Mouse (Mus musculus): ENCODE data around the gene Kcnk7. TPM values are rescaled to one million over a fixed set of nuclear protein-coding genes. Genes with fewer than 3 reads are reported as not detected.
A peak's percentile ranks its signal among the peaks of the same experiment; 100 is the strongest.

Kcnk7 gene
- polyA plus RNA-seq, 1 experiment from 2014 or later, result 0.40 TPM

DNA sequence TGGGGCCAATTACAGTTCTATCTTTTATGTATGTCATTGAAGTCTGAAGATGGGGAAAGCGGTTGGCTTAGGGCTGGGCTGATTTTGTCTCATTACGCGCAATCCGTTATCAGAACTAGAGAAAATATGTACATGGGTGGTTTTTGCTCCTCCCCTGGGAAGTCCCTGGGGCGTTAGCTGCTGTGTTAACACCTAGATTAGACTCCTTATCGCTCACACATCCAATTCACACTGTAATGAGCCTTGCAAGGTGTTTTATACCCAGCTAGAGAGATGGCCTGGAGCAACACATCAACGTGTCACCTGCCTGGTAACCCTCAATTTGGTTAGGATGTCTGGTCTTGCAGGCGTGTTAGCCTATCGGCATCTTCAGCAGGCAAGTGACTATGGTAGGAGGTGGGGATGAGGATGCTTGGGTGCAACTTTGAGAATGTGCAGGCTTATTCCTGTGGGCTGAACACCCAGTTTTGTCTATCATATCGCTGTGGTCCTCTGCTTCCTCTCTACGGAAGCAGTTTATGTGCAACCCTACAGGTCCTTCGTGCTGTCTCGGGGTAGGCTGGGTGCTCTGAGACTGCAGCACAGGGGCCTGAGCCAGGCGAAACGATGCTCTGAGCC is 22.9 kb downstream of the Kcnk7 start:
- ATAC-seq (ENCODE audit: insufficient number of reproducible peaks, insufficient read depth, low FRiP score, low TSS enrichment, low read depth), result no peak
- no peaks in the 10 kb centered on the region for H3K27me3 ChIP-seq
- peak overlapping the region; percentile 96 for H3K4me3 ChIP-seq (replicated peaks)
- H3K36me3 ChIP-seq, result peaks cover 45% of the 10 kb centered on the region
- 0 out of 2 replicates have a peak overlapping the region, but pooled peaks have one; percentile 12 for H3K27ac ChIP-seq
- H3K4me2 ChIP-seq, result peak overlapping the region; percentile 98
- 76% methylated on average over 15 of the region's 15 CpGs for whole genome bisulfite sequencing
- H3K4me1 ChIP-seq (replicated peaks), result peaks cover 62% of the 10 kb centered on the region
- H3K9me3 ChIP-seq, result no peaks in the 10 kb centered on the region
- peak overlapping the region; percentile 51 for H3K9ac ChIP-seq (replicated peaks)

DNA sequence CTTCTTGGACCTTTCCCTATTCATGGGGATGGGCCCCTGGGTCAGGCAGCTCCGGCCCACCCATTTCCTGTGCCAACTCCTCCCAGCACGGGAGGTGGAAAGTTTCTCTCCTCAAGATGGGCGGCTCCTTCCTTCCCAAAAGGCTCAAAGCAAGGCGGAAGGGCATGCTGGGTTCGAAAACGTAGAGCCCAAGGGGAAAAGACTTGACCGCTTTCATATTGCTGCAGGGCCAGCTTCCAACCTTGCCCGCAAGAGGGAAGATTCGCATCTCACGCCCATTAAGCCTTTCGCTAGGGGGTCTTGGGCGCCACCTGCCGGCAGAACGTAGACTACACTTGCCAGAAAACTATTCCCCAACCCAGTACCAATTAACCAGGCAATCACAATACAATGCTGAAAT is 23.5 kb downstream of the Kcnk7 start:
- Histone ChIP-seq H3K9ac (replicated peaks) (peak overlapping the region; percentile 98), H3K36me3 (peaks cover 38% of the 10 kb centered on the region), H3K4me2 (peak overlapping the region; percentile 98), H3K27ac (0 out of 2 replicates have a peak overlapping the region, but pooled peaks have one; percentile 12), H3K27me3 (no peaks in the 10 kb centered on the region), H3K4me3 (replicated peaks) (peak overlapping the region; percentile 96), H3K9me3 (no peaks in the 10 kb centered on the region), H3K4me1 (replicated peaks) (peaks cover 62% of the 10 kb centered on the region)
- no peak for ATAC-seq (ENCODE audit: insufficient number of reproducible peaks, insufficient read depth, low FRiP score, low TSS enrichment, low read depth)
- WGBS, result 2% methylated on average over 14 of the region's 14 CpGs

DNA sequence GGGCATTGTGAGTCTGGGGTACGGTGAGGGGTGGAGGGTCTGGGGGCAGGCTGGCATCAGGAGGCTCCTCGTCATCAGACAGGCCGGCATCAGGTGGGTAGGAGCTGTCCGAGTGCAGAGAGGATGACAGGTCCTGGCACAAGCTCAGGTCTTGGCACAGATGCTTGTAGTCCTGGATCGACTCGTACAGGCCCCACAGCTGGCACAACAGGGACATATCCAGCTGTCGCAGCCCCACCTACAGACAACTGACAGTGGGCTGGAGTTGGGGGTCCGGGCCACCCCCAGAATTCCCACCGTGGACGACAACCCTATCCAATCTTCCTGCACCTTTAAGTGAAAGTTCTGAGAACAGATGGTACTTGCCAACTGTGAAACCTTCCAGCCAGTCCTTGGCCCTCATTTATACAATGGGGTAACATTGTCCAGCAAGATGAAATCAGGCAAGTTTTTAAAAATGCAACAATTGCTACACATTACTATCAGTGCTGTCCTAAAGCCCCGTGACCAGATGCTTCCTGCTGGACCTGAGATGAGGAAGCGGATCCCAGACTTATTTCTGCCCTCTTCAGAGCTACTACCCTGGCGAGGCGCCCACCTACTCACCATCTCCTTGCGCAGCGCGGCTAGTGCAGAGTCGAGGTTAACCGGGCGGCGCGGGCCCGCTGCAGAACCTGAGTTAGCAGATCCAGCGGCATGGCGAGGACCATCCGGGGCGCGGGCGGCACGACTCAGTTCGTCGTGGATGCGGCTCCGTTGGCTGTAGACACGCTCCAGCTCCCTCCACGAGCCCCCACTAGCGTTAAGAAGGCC is 24.7 kb downstream of the Kcnk7 start:
- H3K9ac ChIP-seq (replicated peaks), result peak overlapping the region; percentile 98
- peaks cover 62% of the 10 kb centered on the region for H3K4me1 ChIP-seq (replicated peaks)
- H3K27ac ChIP-seq, result peak overlapping the region; percentile 96
- H3K27me3 ChIP-seq, result no peaks in the 10 kb centered on the region
- 0 out of 2 replicates have a peak, but pooled peaks have one; percentile 4 for ATAC-seq (ENCODE audit: insufficient number of reproducible peaks, insufficient read depth, low FRiP score, low TSS enrichment, low read depth)
- peaks cover 27% of the 10 kb centered on the region for H3K36me3 ChIP-seq
- H3K4me2 ChIP-seq, result peak overlapping the region; percentile 98
- 10% methylated on average over 37 of the region's 37 CpGs for WGBS
- H3K4me3 ChIP-seq (replicated peaks), result peak overlapping the region; percentile 96
- H3K9me3 ChIP-seq, result no peaks in the 10 kb centered on the region

DNA sequence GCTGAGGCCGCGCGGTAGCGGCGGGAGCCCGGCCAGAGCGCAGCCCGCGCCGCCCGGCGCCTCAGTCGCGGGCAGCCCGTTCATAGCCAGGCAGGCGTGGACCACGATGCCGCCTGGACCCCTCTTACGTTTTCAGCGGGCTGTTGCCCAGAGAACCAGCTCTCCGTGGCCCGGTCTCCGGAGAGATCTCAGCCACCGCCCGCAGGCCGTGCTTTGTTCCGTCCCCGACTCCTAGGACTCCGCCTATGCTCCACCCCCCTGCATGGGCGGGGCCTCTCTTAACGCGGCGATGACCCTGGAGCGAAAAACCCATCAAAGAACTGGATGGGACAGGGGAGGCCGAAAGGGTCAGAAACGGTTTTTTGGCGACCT is 25.3 kb downstream of the Kcnk7 start, which contains the start of gene Fam89b:
Gene Fam89b, minus strand, starts transcription at position 210 of the 372 bp plus-strand sequence.
- H3K9me3 ChIP-seq, result no peaks in the 10 kb centered on the region
- 0% methylated on average over 37 of the region's 37 CpGs for WGBS
- H3K4me3 ChIP-seq (replicated peaks), result peak within 1 kb of the TSS; percentile 96
- peaks cover 59% of the 10 kb centered on the region for H3K4me1 ChIP-seq (replicated peaks)
- H3K4me2 ChIP-seq, result peak within 1 kb of the TSS; percentile 98
- ATAC-seq (ENCODE audit: insufficient number of reproducible peaks, insufficient read depth, low FRiP score, low TSS enrichment, low read depth), result peak; percentile 66; the same call in 1 of the 2 replicates
- peak within 1 kb of the TSS; percentile 96 for H3K27ac ChIP-seq
- H3K9ac ChIP-seq (replicated peaks), result peak within 1 kb of the TSS; percentile 98
- H3K27me3 ChIP-seq, result no peaks in the 10 kb centered on the region
- H3K36me3 ChIP-seq, result peaks cover 21% of the 10 kb centered on the region

DNA sequence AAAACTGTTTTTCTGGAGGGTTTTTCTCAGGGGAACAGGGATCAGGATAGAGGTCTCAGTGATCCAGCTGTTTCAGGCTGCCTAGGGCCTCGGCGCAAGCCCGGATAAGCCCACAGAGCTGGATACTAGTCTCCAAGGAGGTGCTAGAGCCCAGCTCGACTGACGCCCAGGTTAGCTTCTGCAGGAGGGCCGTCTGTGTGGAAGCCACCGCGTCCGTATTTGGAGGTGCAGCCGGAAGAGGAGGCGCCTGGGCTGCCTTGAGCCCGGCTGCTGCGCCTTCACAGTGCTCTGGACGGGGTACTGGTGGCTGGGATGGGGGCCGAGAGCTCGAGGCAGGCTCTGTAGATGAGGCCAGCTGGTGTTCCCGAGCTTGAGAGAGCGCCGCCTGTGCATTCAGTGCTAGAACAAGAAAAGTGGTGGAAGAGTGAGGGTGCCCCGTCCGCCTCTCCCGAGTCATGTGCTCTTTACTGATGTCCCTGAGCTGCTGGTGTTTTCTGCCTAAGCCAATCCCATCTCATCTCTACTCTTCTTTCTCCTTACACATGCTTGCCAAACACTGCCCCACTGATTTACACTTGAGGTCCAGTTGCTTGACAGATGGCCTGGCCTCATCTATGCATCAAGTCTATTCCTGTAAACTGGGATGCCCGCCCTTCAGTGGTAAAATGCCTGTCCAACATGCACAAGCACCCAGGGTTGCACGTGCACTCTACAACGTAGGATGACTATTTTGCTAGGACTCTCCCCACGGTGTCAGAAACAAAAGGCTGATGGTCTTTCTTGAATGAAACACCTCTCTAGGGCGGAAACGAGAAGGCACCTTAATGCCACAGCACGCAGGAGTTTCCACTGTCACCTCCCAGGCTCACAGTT is 26.4 kb downstream of the Kcnk7 start:
- H3K9ac ChIP-seq (replicated peaks), result peak overlapping the region; percentile 76
- peak overlapping the region; percentile 98 for H3K4me2 ChIP-seq
- peaks cover 47% of the 10 kb centered on the region for H3K4me1 ChIP-seq (replicated peaks)
- H3K36me3 ChIP-seq, result peaks cover 14% of the 10 kb centered on the region
- 73% methylated on average over 29 of the region's 29 CpGs for WGBS
- ATAC-seq (ENCODE audit: insufficient number of reproducible peaks, insufficient read depth, low FRiP score, low TSS enrichment, low read depth), result no peak
- H3K4me3 ChIP-seq (replicated peaks), result peak overlapping the region; percentile 96
- no peak overlapping the region for H3K27ac ChIP-seq
- no peaks in the 10 kb centered on the region for H3K9me3 ChIP-seq
- H3K27me3 ChIP-seq, result no peaks in the 10 kb centered on the region

DNA sequence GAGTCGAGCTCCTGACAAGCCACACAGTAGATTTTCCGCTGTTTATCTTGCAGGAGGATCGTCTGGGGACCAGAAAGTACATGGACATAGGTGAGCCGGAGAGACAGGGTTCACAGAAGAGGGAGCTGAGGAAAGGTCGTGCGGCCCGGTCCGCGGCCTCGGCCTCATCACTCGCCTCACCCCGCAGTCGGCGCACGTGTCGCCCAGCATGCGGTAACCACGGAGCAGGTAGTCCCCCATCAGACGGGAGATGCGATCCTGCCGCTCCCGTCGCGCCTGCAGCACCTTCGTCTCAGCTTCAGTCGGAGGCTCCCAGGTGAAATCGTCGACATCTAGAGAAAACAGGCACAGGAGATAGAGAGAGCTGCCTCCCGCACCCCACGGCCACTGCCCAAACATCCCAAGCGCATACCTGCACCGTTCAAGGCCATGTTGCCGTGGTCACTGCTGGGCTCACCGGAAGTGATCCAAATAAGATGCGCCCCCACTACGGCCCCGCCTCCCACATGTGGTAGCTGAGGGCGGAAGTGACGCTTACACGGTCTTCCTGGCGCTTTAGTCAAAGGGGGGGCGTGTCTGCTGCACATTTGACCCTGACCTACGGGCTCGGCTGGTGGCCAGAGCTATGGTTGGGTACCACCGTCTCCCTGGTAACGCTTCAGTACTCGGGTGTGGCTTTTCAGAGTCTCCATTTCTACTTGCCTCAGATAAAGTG is 27.3 kb downstream of the Kcnk7 start:
- Histone ChIP-seq H3K9ac (replicated peaks) (peak overlapping the region; percentile 76), H3K27ac (peak overlapping the region; percentile 56), H3K4me1 (replicated peaks) (peaks cover 39% of the 10 kb centered on the region), H3K27me3 (peaks cover 3% of the 10 kb centered on the region; the same call in 1 of the 2 replicates), H3K4me3 (replicated peaks) (peak overlapping the region; percentile 81), H3K36me3 (peaks cover 14% of the 10 kb centered on the region), H3K4me2 (peak overlapping the region; percentile 98), H3K9me3 (no peaks in the 10 kb centered on the region)
- under 1% methylated on average over 47 of the region's 47 CpGs for WGBS
- peak; percentile 77 for ATAC-seq (ENCODE audit: insufficient number of reproducible peaks, insufficient read depth, low FRiP score, low TSS enrichment, low read depth)

DNA sequence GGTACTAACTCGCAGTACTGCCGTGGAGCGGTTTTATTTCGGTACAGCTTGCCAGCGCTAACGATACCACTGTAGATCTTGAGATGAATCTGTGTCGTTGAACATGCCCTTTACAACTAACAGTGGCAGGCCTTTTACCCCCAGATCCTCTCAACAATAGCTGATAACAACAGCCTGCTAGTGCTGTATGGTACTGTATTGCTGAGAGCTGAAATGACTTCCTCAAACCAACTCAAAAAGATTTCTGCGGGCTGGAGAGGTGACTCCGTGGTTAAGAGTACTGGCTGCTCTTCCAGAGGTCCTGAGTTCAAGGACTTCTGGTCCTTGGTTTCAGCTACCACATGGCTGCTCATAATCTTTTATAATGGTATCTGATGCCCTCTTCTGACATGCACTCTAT is 30.2 kb downstream of the Kcnk7 start:
- Histone ChIP-seq H3K36me3 (peaks cover 7% of the 10 kb centered on the region), H3K27ac (no peak overlapping the region), H3K27me3 (peaks cover 21% of the 10 kb centered on the region), H3K9ac (replicated peaks) (no peak overlapping the region), H3K4me1 (replicated peaks) (peaks cover 16% of the 10 kb centered on the region), H3K4me2 (no peak overlapping the region), H3K4me3 (replicated peaks) (no peak overlapping the region), H3K9me3 (no peaks in the 10 kb centered on the region)
- 78% methylated on average over 9 of the region's 9 CpGs for WGBS
- ATAC-seq (ENCODE audit: insufficient number of reproducible peaks, insufficient read depth, low FRiP score, low TSS enrichment, low read depth), result no peak

DNA sequence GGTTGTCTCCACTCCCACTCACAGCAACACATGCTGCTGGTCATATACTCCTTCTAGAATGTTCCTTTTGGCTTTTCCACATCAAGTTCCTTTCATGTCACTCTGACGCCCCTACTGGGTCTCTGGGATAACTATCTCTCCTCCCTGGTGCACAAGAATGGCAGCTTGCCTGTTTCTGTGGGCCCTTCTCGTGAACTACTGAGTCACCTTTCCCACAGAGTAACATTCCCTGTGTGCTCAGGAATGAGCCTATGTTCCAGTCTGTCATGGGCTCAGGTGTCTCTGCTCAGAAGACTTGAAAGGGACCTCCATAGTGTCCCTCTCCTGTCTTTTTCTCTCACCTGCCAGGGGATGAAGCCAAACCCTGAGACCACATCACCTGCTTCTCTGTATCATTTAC is 35.3 kb downstream of the Kcnk7 start:
- no peaks in the 10 kb centered on the region for H3K36me3 ChIP-seq
- 0 out of 2 replicates have a peak overlapping the region, but pooled peaks have one; percentile 96 for H3K4me2 ChIP-seq
- H3K27me3 ChIP-seq, result peaks cover 44% of the 10 kb centered on the region
- no peaks in the 10 kb centered on the region for H3K9me3 ChIP-seq
- no peak overlapping the region for H3K9ac ChIP-seq (replicated peaks)
- no peak for ATAC-seq (ENCODE audit: insufficient number of reproducible peaks, insufficient read depth, low FRiP score, low TSS enrichment, low read depth)
- 44% methylated on average over 2 of the region's 2 CpGs for WGBS
- no peak overlapping the region for H3K4me3 ChIP-seq (replicated peaks)
- no peak overlapping the region for H3K27ac ChIP-seq
- H3K4me1 ChIP-seq (replicated peaks), result peaks cover 30% of the 10 kb centered on the region

DNA sequence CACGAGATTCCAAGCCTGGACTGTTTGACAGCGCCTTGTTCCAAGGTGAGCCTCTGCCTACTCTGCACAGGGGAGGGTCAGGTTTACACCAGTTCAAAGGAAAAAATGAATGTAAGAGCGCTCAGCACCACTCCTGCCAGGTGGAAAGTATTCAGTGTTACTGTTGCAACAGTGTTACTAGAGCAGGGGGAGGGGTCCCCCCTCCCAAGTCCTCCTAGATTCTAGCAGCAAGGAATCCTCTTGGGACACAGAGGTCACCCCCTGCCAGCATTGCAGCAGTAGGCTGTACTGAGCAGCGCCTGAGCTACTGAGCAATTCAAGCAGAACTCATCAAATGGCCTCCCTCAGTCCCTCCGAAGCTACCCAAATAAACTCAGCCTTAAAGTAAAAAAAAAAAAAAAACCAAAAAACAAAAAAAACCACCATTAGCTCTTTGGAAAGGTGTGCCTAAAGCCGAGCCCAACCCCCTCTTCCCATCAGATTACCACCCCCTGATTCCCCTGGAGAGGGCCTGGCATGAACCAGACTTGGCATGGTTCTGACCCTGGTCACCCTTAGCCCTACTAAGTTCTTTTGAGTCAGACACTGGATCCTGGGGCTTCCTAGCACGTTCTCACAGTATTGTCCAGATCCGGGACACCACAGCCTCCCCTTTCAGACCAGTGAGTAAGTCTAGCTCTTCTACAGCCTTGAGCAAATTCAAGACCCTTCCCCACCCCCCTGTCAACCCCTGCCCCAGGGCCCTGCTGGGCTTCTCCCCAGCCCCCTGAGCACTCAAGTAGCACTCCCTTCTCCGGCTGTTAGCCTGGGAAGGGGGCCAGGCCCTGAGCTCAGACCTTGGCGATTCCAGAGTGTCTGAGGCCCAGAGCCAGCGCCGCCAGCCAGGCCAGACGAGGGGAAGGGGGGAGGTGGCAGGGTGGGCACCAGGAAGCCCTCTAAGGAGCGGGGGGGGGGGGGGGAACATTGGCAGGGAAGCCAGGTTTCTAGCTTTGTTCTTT is 36.5 kb downstream of the Kcnk7 start, which contains the start of gene Ltbp3:
Gene Ltbp3, plus strand, starts transcription at position 585 of the 998 bp plus-strand sequence.
- Histone ChIP-seq H3K27me3 (peaks cover 55% of the 10 kb centered on the region), H3K27ac (peak within 1 kb of the TSS; percentile 95), H3K36me3 (no peaks in the 10 kb centered on the region), H3K4me2 (peak within 1 kb of the TSS; percentile 96), H3K4me3 (replicated peaks) (peak within 1 kb of the TSS; percentile 73), H3K9ac (replicated peaks) (peak within 1 kb of the TSS; percentile 92), H3K4me1 (replicated peaks) (peaks cover 37% of the 10 kb centered on the region), H3K9me3 (no peaks in the 10 kb centered on the region)
- ATAC-seq (ENCODE audit: insufficient number of reproducible peaks, insufficient read depth, low FRiP score, low TSS enrichment, low read depth), result no peak
- WGBS, result 17% methylated on average over 14 of the region's 14 CpGs

All from limb, embryonic 12.5 days (tissue).